Mouse (Mus musculus) urinary bladder, adult 18-20 months (tissue): ENCODE measurements around the gene Oit1.

ENCODE experiments used
- DNase-seq, 2 experiments: peaks; one replicate each; pipeline ENCODE4 v3.0.0; 2022; ENCODE audit warnings: low spot score in 2 of 2, mixed read lengths in 2 of 2

The Oit1 gene

DNA sequence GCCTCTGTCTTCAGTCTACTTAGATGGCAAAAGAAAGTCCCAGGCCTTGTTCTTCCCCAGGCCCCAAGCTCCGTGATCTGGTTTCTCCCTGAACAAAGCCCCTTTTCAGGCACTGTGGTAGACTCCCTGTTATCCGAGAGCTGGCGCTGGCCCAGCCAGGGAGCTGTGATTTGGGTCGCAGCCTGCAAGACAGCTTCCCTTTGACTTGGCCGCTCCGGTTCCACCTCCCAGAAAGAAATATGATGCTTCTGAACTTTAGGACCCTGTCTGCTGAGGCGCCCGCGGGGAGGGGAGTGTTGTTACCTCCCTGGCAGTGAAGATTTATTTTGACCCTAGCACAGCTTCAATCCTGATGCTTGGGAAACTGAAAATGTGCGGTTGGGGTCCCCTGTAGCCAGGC, 42.6 kb downstream of the Oit1 start:
- no peak for DNase-seq

DNA sequence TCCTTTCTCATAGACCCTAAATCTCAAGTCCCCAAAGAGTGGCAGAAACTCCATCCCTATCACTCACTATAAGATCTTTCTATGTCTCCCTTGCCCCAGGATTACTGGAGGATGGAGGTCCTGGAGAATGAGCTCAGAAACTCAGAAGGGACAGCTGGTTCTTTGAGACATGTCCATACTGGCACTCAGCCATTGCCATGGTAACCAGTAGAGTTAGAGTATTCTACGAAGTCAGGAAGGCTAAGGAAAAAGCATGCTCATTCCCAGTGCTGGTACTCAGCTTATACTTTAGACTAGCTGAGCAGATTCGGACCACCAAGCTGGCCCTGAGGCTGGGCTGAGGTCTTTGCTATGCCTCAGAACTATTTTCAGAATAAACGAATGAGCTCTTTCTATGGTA, 44.0 kb downstream of the Oit1 start:
- no peak for DNase-seq

DNA sequence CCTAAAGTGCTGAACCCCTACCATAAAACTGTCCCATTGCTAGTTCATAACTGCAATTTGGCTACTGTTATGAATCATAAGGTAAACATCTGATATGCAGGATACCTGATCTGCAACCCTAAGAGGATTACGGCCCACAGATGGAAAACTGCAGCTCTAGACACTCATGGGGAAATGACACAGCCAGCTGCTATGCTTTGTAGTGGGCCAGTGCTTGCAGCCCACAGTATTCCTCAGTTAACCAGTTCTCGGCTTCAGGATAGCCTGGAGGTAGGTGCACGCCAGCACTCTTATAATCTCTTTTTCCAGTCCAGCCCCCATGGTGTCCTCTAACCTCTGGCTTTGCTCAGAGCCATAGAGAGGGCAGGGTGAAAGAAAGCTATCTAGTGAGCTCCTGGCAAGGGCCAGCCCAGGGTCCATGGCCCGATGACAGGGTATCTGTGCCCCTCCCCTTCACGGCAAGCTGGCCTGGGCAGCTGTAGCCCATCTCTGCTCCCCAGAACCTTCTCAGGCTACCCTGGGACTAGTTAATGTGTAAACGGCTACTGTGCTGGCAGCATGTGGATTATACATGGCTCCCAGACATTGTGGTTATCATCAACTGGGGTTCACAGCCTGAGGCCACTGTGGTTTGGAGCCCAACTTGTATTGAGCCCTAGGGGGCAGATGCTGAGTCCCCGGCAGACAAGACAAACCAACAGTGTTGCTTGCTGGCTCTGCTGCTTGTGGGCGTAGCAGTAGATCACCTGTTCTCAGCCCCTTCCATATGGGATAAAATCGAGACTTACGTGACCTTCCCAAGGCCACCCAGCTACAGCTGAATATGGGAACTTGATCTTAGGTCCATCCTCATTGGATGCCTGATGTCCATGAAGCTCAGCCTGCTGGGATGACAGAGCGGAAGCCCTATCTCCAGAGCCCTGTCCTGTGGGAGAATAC, 46.0 kb downstream of the Oit1 start:
- DNase-seq = no peak

DNA sequence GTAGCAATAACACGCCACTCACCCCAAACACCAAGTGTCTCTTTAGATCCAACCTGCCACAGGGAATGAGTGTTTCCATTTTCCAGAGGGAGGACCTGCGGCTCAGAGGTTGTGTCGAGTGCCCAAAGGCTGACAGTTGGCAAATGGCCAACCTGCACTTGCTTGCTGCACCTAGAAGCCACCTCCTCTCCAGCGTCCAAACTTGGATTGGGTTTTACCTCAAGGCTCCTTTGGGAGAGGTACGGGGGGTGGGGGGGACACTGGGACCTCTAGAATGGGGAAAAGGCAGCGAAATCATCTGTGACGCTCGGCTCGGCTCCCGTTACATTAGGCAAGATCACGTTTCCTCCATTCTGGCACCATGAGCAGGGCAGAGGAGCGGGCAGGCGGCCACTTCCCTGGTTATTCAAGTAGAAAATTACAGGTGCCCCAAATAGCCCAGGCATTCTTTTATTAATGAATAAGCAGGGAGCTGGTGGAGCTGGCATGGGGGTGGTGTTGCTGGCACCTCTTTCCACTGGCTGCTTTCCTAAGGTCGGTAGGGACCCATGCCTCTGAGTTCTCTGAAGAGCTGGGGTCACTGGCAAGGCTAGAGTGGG, 47.1 kb downstream of the Oit1 start:
- no peak for DNase-seq

DNA sequence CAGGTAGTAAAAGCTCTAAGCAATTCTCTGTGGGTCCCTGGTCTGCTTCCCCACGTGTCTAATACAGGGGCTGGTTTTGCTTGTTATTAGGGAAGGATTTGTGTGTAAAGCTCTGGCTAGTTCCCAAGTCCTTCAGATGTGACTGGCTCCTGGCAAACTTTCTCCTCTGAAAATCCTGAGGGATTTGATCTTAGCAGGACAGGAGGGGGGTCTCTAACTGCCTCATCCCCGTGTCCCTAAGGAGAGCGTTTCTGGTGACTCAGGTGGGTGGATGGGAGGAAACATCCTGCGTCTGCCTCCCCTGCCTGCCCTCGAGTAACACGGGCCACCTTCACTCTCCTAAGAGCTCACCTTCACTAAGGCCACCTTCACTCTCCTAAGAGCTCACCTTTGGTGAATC, 48.2 kb downstream of the Oit1 start:
- no peak for DNase-seq

DNA sequence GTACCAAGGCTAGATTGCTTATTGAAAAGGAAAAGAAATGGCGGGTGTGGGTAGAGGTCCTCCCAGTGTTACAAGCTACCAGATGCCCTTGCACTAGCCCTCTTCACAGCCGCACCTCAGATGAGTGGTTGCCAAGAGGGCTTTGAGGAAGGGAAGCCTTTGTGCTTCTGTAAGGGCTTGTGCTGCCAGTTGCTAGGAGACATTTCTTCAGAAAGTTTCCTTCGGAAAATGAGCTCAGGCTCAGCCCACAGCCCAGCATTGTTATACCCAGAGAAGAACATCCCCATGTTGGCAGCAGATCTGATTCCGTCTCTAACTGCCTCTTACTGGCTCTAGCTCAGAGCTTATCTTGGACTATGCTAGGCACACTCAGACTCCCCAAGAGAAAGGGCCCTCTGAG, 49.0 kb downstream of the Oit1 start:
- no peak for DNase-seq

DNA sequence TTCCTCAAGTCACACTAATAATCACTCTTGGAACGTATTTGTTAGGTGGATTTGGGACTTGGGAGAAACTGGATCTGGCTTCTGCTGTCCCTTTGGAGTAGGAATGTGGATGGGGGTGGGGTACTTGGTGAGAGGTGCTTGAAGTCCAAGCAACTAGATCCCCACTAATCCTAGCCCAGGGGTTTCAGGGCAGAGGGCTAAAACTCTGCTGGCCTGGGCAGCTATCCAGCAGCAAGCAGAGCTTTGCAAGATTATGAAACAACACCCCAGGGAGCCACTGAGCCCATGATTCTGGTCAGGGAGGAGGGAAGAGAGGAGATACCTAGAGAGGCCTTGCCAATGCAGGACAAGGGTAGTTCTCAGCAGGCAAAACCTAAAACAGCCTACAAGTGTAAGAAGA, 51.2 kb downstream of the Oit1 start:
- no peak for DNase-seq

DNA sequence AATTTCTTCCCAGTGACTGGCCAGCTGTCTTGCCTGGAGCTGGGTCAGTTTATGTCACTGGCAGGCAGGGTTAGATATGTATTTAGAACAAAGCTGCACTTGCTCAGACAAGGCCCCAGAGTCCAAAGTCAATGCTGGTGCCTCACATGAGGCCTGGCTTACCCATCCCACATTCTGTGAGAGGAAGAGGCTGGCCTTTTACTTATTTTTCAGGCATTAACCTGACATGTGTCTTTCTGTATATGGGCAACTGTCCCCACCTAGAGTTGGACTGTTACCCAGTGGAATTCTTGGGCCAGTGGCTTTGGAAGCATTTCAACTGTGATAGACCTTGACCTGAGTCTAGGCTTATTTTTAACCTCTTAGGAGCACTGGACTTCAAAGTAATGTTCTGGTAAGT, 51.6 kb downstream of the Oit1 start:
- no peak for DNase-seq

DNA sequence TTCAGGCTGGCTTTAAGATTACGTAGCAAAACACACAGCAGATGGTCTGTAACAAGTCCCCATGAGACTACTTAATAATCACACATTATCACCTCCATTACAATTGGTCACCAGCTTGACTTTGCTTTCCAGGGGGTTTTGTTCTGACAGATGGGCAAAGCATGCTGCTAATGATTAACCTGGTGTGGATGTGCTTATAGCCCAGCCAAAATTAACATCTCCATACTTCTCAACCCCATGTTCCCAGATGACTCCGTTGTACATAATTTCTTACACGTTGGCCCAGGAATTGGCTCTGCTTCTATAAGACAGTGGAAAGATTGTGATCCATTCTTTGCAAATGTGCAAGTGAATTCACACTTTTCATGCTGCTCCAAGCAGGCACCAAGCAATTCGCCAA, 52.8 kb downstream of the Oit1 start:
- no peak for DNase-seq

DNA sequence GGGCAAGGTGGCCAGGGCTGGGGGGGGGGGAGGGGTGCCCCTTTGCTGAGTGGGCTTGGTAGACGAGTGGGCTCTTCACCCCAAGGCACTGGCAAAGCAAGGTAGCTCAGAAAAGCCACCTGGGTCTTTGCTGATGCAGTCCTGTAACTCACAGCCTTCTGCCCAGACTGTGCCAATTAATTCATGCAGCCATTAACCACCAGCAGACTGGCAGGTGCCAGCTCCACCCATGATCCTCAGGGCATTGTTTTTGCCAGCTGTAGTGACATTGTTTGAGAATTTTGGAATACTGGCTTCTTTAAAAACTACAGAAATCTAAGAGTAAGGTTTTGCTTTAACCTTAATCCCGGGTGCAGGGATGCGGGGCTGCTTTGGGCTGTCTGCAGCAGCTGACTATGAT, 58.0 kb downstream of the Oit1 start:
- no peak for DNase-seq

DNA sequence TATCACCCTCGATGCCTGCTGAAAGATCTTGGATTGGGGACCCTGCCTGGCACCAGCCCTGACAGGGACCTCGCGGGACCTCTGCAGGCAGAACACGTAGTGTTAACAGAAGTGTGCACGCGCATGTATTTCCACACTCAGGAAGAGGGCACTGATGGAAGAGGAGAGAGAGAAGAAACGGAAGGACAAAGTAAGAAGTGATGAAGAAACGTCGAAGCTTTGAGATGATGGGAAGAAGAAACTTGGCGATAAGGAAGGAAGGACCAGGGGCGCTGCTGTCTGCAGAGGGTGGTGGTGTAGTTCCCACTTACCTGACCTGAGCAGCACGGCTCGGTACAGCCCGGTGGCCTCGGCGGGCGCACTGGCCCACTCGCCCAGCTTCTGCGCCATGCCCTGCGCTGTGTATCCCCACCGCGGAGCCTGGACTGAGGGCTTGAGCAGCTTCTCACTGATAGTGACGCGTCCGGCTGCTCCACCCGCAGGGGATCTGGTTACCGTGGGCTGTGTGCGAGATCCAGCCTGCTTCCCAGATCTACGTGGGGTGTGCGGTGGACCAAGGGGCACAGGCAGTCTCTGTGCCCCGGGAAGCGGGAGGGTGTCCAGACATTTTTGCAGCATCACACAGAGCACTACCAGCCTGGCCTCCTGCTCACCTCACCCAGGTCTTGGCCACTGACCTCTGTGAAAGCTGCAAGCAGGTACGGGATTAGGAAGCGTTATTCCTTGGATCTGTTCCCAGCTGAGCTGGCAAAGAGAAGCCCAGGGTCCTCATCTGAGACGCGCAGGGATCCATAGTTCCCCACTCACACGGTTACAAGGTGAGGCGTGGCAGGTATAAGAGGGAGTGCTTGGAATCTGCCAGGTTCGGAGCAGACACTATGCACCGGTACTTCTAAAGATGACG, 61.1 kb downstream of the Oit1 start, which contains the start of gene Fam107a:
Gene Fam107a, minus strand, starts transcription at position 830 of the 904 bp plus-strand sequence.
- DNase-seq = no peak

DNA sequence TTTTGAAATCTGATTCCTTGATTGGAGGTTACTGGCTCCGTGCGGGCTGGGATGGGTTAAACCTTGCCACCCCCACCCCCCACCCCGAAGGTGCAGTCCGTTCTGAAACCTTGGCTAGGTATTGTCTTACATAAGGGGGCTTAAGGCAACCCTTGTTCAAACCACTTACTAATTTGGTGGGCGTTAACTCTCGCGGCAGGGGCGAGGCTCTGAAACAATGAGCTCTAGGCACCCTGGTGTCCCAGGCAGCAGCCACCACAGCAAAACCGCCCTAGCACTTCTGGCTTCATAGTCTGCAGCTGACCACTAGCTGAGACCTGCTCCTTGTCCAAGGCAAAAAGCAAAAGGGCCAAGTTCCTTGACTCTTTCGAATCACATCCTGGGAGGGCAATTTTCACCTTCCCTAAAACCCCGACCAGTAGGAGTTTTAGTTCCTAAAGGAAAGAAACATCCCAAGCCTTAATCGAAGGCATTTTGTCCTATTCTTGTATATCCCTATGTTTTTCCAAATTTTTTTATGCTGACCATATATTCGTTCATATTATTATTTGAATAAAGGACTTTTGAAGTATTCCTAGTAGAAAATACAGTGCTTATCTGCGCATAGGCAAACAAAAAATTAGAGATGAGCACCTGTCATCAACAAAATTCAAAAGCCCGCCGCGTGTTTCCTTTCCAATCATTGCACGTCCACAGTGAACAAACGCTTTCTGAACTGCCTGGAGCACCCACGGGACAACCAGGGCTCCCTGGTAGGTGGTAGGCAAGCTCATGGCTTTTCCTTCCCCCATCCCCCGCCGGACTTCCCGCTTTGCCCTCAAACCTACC, 62.0 kb downstream of the Oit1 start:
- DNase-seq = no peak

DNA sequence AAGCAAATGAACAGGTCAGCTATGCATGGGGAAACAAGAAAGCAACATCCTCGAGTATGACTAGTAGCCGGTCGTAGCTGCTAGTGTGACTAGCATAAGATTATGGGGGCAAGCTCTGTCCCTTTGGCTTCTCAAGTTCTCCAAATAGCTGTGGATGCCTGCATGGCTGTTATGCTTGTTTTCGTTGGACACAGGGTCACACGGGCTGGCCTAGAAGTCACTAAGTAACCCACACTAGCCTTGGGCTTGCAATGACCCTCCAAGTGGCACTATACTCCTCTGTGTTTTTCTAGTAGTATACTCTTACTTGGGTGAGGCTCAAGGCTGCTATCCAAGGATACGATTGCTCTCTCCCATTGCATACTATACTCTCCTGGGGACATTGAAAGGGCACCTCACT, 63.4 kb downstream of the Oit1 start:
- DNase-seq = no peak

DNA sequence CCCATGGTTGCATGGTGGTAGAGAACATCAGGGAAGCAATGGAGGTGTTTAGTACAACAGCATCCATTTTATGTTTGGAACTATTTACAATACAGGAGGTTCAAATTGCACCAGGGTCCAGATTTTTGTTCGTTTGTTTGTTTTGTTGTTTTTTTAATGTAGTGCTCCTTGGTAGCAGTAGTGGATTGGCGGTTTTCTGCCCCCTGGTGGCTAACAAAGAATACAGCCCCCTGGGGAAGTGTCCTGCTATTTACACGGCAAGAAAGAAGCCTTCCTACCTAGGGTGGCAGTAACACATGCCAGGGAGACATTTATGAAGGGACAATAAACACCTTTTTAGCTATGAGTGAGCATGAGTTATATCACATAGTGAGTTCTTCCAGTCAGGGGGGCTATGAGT, 64.0 kb downstream of the Oit1 start:
- no peak for DNase-seq

DNA sequence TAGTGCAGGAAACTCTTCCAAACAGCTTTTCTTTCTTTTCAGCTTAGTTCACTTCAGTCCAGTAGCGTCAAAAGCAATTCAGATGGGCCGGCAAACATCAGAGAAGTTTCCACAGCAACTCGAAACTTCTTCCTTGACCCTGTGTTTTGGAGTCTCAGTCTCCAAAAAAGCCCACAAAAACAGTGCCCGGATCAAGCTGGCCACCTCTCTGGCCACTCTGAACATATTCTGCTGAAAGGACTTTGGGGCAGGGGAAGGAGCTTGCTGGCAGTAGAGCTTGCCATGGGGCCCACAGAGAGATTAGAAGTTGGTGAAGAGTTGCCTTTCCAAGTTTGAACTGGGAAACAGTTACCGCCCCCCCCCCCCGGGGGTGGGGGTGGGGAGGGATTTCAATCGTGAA, 64.7 kb downstream of the Oit1 start:
- DNase-seq = no peak

DNA sequence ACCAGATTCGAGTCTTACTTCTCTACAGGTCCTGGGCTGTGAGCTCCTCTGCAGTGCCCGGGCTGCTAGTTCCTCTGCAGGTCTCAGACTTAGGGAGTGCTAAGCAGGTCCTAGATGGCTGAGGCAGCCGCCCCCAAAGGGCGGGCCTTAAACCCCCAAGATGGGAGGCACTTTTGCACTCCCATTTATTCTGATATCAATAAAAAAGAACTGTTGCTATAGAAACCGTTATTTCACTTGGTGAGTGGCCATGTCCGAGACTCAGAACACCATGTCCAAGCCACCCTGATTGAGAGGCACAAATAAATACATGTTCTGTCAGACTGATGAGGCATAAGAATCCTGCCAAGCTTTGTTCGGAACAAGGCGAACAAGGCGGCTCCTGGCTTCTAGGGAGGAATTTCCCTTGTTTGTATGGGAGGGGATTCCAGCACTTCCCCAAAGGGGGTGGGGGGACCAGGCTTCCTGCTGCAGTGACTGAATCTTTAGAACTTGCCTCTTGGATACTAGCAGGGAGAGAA, 68.9 kb downstream of the Oit1 start:
- no peak for DNase-seq

DNA sequence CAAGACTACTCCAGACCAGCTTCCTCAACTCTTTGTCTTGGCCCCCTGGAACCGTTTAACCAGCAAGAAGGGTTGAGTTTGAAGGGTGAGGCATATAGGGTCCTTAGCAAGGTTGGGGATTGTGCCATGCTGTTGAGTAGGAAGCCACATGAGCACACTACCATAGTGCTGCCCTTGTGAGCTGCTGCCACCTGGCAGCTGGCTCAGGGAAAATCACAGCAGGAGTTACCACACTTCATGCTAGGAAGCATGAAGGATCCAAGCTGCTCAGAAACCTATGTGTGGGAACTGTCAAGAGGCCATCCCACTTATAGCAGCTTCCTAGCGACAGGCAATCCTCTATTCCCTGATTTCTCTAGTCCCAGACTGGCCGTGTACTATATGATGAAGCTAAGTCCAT, 69.9 kb downstream of the Oit1 start:
- no peak for DNase-seq

DNA sequence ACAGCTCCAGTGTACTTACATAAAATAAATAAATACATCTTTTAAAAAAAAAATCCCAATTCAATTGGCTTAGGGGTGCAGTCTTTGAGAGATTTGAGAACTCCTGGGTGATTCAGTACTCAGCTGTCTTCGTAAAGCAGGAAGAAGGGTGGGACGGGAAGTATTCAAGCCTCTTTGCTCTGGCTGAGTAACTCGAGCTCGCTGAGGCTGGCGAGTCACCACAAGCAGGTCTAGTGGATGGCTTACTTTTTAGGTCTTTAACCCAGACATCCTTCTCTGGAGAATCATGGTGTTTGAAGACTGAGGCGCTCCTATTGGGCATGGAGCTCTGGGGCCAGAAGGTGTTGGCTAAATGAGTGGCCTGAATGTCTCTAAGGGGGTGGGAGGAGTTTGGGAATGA, 71.7 kb downstream of the Oit1 start:
- DNase-seq = no peak

DNA sequence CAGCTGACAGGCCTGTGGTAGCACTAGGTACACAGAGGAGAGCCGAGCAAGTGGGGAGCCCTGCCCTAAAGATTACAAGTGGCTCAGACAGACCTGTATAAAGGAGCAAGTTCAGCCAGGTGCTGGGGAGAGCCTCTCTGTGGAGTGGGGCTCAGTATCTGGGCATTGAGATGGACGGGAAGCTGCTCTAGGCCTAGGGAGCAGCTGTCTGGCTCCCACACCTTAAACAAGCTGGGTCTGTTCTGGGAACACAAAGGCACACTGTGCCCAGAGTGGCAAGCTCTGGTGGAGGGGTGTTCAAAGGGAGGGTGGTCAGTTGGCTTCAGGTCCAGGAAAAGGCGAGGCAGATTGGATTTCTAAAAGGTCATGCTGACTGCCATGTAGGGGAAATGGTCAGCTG, 73.5 kb downstream of the Oit1 start:
- DNase-seq = no peak

DNA sequence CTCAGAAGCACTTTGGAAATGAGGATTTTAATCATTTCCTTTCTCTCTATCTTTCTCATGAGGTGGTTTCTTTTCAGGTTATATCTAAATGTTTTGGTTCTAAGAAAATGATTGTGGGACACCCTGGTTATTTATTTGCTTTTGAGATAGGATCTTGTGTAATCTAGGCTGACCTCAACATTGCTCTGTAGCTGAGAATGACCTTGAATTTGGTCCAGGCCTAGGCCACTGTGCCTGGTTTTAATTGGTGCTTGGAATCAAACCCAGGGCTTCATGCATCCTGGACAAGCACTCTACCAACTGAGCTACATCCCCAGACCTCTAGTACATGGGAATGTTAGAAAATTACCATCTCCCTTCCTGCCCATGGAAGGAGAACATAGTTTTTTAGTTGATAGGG, 74.5 kb downstream of the Oit1 start:
- DNase-seq = no peak

DNA sequence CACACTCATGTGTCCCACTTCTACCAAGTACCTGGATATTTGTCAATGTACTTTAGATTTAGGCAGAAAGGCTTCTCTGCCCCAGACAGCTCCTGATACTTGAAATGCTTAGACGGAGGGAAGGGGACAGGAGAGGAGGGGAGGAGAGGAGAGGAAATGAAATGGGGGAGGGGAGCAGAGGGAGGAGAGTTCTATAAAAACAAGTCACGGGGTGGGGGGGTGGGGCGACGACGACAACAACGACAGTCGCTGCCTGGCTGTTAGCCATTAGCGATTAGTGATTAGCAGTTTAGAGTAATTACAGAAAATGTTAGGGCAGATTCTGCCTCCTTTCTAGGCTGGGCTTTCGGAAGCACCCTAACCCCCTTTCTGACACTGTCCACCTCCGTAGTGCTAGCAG, 75.9 kb downstream of the Oit1 start:
- DNase-seq = no peak
